Mouse (Mus musculus) cerebellum, postnatal 25 days (tissue): ENCODE data around the gene Rnh1.

ENCODE experiments used
- DNase-seq, 2 experiments: peaks; one replicate each; pipeline ENCODE4 v3.0.0; 2021; ENCODE audit warnings: mixed read lengths in 2 of 2

Gene Rnh1

GRCm38 (mm10) chr7:141164397-141164796 is 8.3 kb downstream of the Rnh1 start:
- no peak for DNase-seq

- DNase-seq: no peak
Measured at GRCm38 (mm10) chr7:141155362-141155761, 17.3 kb downstream of the Rnh1 start.

- DNase-seq: no peak
Measured at GRCm38 (mm10) chr7:141148639-141149038, 24.0 kb downstream of the Rnh1 start.

DNA sequence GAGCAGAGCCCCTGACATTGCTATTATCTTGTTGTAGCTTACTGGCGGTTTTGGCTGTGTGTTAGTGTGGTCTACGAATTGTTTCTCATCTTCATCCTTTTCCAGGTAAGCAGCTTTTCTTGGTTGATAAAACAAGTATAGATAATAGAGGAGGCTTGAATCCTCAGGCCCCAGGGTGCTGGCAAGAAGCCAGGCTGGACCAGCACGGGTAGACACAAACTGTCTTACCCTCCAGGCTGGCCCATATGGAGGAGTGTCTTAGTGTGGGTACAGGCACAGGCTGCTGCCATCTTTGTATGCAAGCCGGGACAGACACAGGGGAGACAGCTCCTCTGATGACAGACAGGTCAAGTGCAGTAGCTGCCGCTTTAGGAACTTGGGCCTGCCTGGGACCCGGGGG is 25.6 kb downstream of the Rnh1 start:
- DNase-seq: peak; percentile 57 to 78

DNA sequence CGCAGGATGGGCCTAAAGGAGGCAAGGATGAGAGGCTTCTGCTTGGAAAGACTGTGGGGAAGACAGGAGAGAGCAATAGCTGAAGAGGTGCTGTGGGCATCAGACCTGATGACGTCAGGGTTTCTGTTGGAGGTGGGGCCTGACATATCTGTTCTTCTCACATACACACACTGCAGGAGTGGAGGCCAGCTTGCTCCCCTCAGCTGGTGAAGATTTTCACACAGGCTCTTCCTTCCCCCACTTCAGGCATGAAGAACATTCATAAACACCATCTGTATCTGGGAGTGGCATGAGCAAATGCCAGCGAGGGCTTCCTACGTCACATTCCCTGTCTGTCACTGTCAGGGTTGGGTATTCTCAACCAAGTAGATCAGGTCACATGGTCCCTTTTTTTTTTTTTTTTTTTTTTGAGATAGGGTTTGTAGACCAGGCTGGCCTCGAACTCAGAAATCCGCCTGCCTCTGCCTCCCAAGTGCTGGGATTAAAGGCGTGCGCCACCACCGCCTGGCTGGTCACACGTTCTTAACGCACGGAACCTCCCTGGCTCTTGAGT is 26.5 kb downstream of the Rnh1 start:
- DNase-seq: no peak

DNA sequence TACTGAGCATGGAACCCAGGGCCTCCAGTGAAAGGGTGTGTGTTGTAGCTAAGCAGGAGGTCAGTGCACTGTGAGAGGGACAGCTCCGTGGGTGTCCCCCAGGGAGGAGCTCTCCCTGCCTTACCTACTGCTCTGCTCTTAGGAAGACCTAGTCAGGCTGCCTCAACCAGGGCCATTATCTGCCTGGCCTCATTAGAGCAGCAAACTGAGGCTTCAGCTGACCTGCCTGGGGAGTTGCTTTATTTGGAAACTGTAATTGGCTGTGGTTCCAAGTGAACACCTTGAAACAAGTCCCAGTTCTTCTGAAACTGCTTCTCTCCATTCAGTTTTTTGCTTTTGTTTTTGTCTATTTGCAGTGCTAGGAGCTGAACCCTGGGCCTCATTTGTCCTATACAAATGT is 27.3 kb downstream of the Rnh1 start:
- peak; percentile 58 to 65 for DNase-seq

GRCm38 (mm10) chr7:141144650-141145049 is 28.0 kb downstream of the Rnh1 start:
- DNase-seq: peak in 1 of 2 experiments; percentile 45

- DNase-seq: no peak
Measured at GRCm38 (mm10) chr7:141143861-141144260, 28.8 kb downstream of the Rnh1 start.

DNA sequence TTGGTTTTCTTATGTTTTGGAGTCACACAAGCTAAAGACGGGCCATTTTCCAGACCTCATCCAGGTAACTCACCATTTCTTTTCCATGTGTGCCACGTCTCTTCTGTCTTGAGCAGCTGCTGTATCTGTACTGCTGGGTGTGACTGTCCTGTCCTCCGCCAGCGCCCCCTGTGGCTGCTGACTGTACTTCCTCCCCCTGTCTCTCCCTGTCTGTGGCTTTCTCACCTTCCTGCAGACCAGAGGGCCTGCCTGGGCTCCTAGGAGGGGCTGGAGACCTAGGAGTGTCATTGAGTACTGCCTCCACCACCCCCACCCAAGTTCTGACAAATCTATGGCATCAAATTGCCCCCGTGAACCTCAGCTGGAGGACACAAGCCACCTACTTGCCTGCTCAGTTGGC is 29.5 kb downstream of the Rnh1 start:
- peak; percentile 45 to 66 for DNase-seq

DNA sequence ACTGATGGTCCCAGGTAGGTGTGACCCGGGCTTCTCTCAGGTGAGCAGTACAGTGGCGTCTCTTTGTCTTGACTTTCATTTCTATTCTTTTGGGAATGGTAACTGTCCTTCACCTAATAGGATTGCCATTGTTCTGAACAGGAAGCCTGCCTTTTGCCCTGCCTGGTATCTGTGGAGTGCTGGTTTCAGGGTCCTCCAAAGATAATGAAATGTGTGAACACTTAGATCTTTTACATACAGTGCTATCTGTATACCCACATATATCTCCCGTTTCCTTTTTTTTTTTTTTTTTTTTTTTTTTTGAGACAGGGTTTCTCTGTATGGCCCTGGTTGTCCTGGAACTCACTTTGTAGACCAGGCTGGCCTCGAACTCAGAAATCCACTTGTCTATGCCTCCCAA is 31.3 kb downstream of the Rnh1 start:
- no peak for DNase-seq

DNA sequence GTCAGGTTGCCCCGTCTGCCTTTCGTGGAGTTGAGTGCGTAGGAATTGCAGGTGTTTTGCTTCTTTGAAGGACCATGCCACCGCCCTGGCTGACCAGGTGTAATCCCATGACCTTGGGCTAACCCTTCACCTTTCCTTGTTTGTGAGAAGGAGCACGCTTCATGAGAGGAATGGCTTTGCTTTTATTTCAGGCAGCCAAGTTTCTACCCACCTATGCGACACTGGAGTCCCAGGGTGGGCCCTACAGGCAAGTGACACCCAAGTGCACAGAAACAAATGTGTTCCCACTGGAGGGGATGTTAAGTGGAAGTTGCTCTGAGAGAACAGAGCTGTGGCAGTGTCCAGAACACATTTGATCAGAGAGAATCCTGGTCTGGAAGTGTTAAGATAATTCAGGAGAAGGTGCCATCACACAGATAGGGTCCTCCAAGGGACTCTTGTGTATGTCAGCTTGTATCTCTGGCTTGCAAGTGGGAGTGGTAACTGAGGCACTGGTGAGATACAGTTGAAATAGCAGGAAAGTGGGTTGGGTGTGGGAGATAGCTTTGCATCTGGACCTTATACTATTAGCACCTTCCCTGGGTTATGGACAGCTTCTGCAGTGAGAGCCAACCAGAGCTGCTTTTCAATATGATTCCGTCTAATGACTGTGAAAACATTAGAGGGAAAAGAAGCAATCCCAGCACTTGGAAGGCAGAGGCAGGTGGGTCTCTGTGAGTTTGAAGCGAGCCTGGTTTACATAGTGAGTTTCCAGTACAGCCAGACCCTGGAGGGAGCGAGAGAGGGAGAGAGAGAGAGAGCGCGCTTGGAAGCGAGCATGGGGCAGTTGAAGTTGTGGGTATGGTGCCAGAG is 40.5 kb downstream of the Rnh1 start:
- no peak for DNase-seq

DNA sequence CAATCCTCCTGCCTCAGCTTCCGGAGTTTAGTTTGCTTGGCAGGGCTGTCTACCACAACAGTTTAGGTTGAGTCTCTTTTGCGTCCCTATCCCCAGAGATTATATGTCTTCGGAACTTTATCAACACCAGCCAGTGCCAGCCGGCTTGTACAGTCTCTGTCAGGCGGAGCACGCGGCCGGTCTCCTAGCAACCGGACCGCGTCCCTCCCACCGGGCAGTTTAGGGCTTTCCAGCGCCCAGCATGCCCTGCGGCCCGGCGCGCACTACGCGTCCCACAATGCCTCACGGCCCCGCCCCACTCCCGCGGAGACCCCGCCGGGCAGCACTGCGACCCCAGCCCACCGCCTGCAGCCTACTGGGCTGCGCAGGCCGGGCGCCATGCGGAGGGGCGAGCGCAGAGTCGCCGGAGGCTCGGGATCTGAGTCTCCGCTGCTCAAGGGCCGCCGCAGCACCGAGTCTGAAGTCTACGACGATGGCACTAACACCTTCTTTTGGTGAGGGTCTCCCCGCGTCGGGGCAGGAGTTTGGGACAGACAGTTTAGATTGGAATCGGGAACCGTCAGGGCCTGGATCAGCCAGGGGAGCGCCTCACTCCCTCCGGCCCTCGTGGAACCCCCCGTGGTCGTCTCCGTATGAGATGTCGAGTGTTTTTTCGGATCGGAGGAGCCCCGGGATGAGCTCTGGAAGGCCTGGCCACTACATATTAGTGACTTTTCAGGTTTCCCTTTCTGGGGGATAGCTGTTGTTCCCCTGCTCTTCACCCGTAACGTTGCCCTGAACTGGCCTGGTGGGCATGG is 41.4 kb downstream of the Rnh1 start:
- peak; percentile 91 to 96 for DNase-seq

DNA sequence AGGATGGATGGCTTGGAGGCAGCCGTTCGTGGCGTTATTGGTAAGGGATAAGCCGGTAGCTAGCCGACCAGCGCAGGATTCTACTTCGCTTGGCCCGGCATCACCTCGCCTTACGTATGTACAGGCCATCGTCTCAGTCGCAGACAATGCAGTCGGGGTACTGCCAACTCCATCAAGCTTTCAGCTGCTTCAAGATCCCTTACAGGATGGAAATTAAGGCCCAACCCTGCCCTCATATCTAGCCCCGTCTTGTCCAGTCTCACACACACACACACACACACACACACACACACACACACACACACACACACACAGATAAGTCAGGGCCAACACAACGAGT is 49.2 kb downstream of the Rnh1 start:
- no peak for DNase-seq

DNA sequence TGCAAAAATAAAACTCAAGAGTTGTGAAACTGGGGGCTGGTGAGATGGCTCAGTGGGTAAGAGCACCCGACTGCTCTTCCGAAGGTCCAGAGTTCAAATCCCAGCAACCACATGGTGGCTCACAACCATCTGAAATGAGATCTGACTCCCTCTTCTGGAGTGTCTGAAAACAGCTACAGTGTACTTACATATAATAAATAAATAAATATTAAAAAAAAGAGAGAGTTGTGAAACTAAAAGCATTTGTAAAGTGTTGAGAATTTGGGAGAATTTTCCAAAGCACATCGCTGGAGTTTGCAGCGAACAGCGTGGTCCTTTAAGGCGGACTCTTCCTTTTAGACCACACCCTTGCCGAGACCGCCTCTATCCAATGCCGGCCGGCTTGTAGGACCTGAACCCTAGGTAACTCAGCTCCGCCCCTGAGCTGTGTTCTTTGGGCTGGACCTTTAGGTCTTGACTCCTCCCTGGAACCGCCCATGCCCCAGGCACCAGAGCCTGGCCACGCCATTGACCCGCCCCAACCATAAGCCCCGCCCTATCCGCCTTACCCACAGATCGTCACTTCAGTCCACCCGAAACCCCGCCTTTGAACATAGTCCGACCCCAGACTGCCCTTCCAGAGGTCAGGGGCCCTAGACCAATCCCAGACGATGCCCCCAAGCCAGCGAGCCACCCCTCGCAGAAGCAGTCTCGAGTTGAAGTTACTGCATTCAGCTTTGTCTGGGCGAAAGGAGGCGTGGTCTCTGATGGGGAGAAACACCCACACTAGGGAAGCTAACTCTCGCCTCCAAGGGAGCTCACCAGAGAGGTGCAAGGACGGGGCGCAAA is 49.8 kb downstream of the Rnh1 start:
- peak; percentile 90 to 94 for DNase-seq

DNA sequence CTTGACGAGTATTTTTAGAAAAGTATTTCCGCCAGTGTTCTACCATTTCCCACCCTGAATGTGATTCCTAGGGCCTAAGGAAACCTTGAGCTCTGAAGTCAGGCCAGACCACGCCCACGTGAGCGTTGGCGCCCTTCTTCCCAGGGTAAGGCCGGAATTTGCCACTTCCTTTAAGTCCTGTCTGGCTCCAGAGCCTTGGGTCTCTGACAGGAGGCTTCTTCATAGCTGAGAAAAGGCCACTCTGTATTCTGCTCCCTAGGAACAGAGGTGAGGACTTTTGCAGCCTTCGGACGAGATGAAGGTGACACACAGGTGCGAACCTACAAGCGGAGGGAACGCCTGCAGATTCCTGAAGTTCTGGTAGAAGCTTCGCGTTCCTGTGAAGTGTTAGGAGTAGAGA is 50.4 kb downstream of the Rnh1 start, which contains the start of gene Ptdss2:
Gene Ptdss2, plus strand, starts transcription at position 138 of the 400 bp plus-strand sequence.
- no peak for DNase-seq

GRCm38 (mm10) chr7:141121051-141121531 is 51.6 kb downstream of the Rnh1 start:
- no peak for DNase-seq

DNA sequence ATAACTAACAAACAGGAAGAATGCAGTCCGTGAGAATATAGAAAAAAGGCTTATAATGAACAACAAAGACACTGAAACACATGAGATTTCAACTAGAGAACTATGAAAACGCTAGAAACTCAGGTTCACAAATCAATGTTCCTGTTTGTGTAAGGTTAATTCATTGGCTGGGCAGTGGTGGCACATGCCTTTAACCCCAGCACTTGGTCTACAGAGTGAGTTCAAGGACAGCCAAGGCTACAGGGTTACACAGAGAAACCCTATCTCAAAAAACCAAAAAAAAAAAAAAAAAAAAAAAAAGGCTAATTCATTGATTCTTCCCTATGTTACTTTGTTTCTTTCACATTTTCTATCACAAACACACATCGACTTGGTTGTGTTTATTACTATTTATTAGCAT is 52.1 kb downstream of the Rnh1 start:
- DNase-seq: no peak

DNA sequence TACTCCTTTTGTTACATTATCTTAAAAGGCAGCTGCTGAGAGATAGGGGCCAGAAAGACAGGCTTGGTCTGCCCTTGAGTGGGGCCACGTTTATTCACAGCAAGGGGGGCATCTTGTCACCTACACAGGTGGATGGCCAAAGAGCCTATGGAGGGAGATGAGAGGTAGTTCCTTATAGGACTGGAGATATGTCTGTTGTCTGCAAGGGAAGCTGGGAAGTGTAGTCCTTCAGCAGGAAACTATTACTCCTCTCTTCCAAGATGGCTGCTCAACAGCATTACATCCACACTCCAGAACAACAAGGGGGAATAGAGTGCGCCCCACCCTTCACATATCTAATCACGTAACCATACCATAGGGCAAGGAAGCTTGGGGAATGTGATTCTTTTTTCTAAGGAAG is 53.2 kb downstream of the Rnh1 start:
- no peak for DNase-seq

GRCm38 (mm10) chr7:141117636-141118035 is 55.0 kb downstream of the Rnh1 start, which contains the start of gene Ano9:
Gene Ano9, minus strand, starts transcription at chr7:141117806.
- no peak for DNase-seq

DNA sequence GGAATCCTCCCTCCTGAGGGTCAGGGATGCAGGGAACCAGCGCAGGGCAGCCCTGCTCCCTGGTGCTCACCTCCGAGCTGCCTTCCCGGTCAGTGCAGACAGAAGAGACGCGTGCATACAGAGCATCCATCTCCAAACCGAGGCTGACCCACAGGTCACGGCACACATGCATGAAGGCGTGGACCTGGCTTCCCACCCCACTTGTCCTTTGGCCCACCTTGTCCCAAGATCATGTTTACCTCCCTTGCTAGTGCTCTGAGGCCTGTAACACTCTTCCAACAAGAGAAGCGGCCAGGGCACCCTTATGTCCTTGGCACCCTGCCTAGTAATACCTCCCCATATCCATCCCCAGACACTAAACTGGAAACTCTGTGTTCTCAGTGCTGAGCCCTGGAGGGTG is 56.8 kb downstream of the Rnh1 start:
- DNase-seq: no peak
